ENCODE assay signal across 9 mouse cellular contexts in the genomic region with DNA sequence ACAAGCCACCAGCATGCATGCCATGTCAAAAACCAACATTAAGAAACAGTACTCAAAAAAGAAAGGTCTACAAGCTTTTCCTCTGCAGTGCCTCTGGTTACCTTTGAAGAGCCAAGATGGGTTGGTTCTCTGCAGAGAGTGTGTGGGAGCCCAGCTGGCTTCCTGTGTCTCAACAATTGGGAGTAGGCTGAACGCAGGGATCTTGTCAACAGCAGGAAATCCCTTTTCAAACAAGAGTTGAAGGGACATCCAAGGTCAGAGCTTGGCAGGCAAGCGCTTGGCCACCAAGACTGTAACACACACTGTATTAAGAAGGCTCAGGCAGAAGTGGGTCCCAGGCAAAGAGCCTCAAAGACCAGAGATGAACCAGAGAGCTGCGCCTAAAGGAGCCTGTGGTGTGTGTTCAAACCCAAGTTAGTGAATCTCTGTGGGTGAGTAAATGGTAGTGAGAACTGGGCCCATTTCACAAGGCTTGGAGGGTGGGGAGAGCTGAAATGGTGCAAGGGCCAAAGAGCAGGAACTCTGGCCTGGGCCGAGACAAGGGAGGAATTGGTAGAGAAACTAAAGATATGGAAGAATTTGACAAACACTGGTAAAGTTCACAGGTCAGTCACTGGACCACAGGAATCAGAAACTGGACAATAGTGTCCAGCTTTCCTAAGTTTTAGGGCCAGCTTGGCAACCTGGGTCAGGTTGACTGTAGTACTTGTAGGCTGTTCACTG.
DNase-seq lines count a peak whose midpoint lies in the region; ATAC-seq and TF ChIP-seq lines count a peak whose summit lies in the region.
"Had no signal": no experiment of that assay in that cellular context is flagged by ENCODE, and none has a peak within 500 bp of the region (broad histone marks: within the 10 kb centered on the region; RNA-seq: fewer than 3 reads in every experiment).

No protein-coding gene starts in this region.

- intact Hi-C loops in left cerebral cortex, postnatal 4 days (cut with DNase I), result no loop called here

- TF ChIP-seq CTCF in liver, adult 2 months (IDR thresholded peaks at IDR 0.05; ENCODE audit: low read depth, low read length), result no peak

- H3K36me3 ChIP-seq in liver, adult 2 months (ENCODE audit: control insufficient read depth, insufficient read depth, low read length), result no peaks in the 10 kb centered on the region
- H3K36me3 ChIP-seq in liver, embryonic 12.5 days, result no peaks in the 10 kb centered on the region
- H3K36me3 ChIP-seq in heart, embryonic 13.5 days, result no peaks in the 10 kb centered on the region
- H3K36me3 ChIP-seq in limb, embryonic 10.5 days, result no peaks in the 10 kb centered on the region
- H3K36me3 ChIP-seq: neural tube, embryonic 12.5 days had no signal

- DNase-seq in liver, adult 2 months (ENCODE audit: extremely low read depth, low read depth, low spot score), result peak; percentile 87
- DNase-seq in limb, embryonic 10.5 days (ENCODE audit: low spot score), result no peak
- DNase-seq in thymus, postnatal 0 days (ENCODE audit: low spot score), result peak; percentile 66
- no peak for DNase-seq in c-Kit-positive CD71-positive TER-119-positive erythroid progenitor cells, embryonic 14.5 days (ENCODE audit: low spot score)
- DNase-seq in embryo, embryonic 10 days (ENCODE audit: low spot score), result no peak
- DNase-seq in left cerebral cortex, postnatal 4 days, result no peak

- no peak overlapping the region for H3K4me3 ChIP-seq in liver, adult 2 months (ENCODE audit: insufficient read depth, low read depth, low read length)
- no peak overlapping the region for H3K4me3 ChIP-seq in liver, embryonic 12.5 days
- H3K4me3 ChIP-seq in heart, embryonic 13.5 days, result no peak overlapping the region
- no peak overlapping the region for H3K4me3 ChIP-seq in limb, embryonic 10.5 days
- H3K4me3 ChIP-seq: neural tube, embryonic 12.5 days had no signal

- H3K27me3 ChIP-seq in liver, adult 2 months (ENCODE audit: control insufficient read depth, insufficient read depth, low read length), result no peaks in the 10 kb centered on the region
- H3K27me3 ChIP-seq in liver, embryonic 12.5 days (replicated peaks), result no peaks in the 10 kb centered on the region
- H3K27me3 ChIP-seq in heart, embryonic 13.5 days (replicated peaks), result no peaks in the 10 kb centered on the region
- H3K27me3 ChIP-seq in limb, embryonic 10.5 days (ENCODE audit: low read depth, poor library complexity, severe bottlenecking), result no peaks in the 10 kb centered on the region
- H3K27me3 ChIP-seq: neural tube, embryonic 12.5 days had no signal

- H3K79me2 ChIP-seq in liver, adult 2 months (ENCODE audit: control insufficient read depth, insufficient read depth, low read length), result no peaks in the 10 kb centered on the region

- no peak overlapping the region for H3K9ac ChIP-seq in liver, adult 2 months (ENCODE audit: low read depth, low read length)
- H3K9ac ChIP-seq in liver, embryonic 12.5 days, result no peak overlapping the region
- no peak overlapping the region for H3K9ac ChIP-seq in heart, embryonic 13.5 days
- H3K9ac ChIP-seq: neural tube, embryonic 12.5 days had no signal

- H3K4me2 ChIP-seq in liver, embryonic 12.5 days, result no peak overlapping the region
- no peak overlapping the region for H3K4me2 ChIP-seq in heart, embryonic 13.5 days
- H3K4me2 ChIP-seq: neural tube, embryonic 12.5 days had no signal

- peaks cover 13% of the 10 kb centered on the region for H3K4me1 ChIP-seq in liver, adult 2 months (ENCODE audit: control insufficient read depth, insufficient read depth, low read length)
- H3K4me1 ChIP-seq in liver, embryonic 12.5 days, result no peaks in the 10 kb centered on the region
- peaks cover 7% of the 10 kb centered on the region for H3K4me1 ChIP-seq in heart, embryonic 13.5 days
- H3K4me1 ChIP-seq in limb, embryonic 10.5 days, result peaks cover 31% of the 10 kb centered on the region
- H3K4me1 ChIP-seq: neural tube, embryonic 12.5 days had no signal

- H3K27ac ChIP-seq in liver, adult 2 months (replicated peaks; ENCODE audit: insufficient read depth, low read depth, low read length), result peak overlapping the region; percentile 74
- H3K27ac ChIP-seq in liver, embryonic 12.5 days, result no peak overlapping the region
- H3K27ac ChIP-seq in heart, embryonic 13.5 days (replicated peaks), result 0 out of 2 replicates have a peak overlapping the region, but pooled peaks have one; percentile 26
- H3K27ac ChIP-seq in limb, embryonic 10.5 days, result peak overlapping the region; percentile 26; the same call in 1 of the 2 replicates
- H3K27ac ChIP-seq: neural tube, embryonic 12.5 days had no signal

- no peak for TF ChIP-seq POLR2A in liver, adult 2 months (IDR thresholded peaks at IDR 0.05; ENCODE audit: extremely low read depth, insufficient read depth, low read length)

- no peaks in the 10 kb centered on the region for H3K9me3 ChIP-seq in liver, embryonic 12.5 days (replicated peaks)
- no peaks in the 10 kb centered on the region for H3K9me3 ChIP-seq in heart, embryonic 13.5 days
- no peaks in the 10 kb centered on the region for H3K9me3 ChIP-seq in limb, embryonic 10.5 days (replicated peaks)
- H3K9me3 ChIP-seq: neural tube, embryonic 12.5 days had no signal

- no peak for ATAC-seq in liver, embryonic 12.5 days
- ATAC-seq in heart, embryonic 13.5 days (ENCODE audit: extremely low read depth, insufficient number of reproducible peaks, low FRiP score, low TSS enrichment), result no peak

- WGBS in liver, adult 2 months, result 20% methylated on average over 4 of the region's 4 CpGs
- WGBS in liver, embryonic 12.5 days (ENCODE audit: insufficient replicate concordance), result 34% methylated on average over 4 of the region's 4 CpGs
- WGBS in heart, embryonic 13.5 days, result 47% methylated on average over 4 of the region's 4 CpGs
- 74% methylated on average over 4 of the region's 4 CpGs for WGBS in limb, embryonic 10.5 days

Comparison
In these comparisons a context has a peak if more than half of its experiments do, and no peak if none do; other contexts are left out.
1. DNase-seq: peak in liver, adult 2 months (single experiment) and thymus, postnatal 0 days (single experiment); none in limb, embryonic 10.5 days (single experiment), c-Kit-positive CD71-positive TER-119-positive erythroid progenitor cells, embryonic 14.5 days (single experiment), embryo, embryonic 10 days (single experiment) and left cerebral cortex, postnatal 4 days (single experiment).